Mouse (Mus musculus) embryonic facial prominence, embryonic 10.5 days (tissue): ENCODE measurements at regions not wholly inside any gene's neighbourhood (a gene's known extent, or its start where the extent isn't known, plus 50 kb on each side); places are given as distances from the start of the nearest gene placed in this dataset.
A peak's percentile ranks its signal among the peaks of the same experiment; 100 is the strongest.
"Not testable (repeated sequence)": the region's sequence is repeated elsewhere in the genome, so short reads cannot be mapped to it uniquely, and the experiment has no call there.

Experiments used
- DNase-seq: peaks from one replicate; pipeline ENCODE4 v3.0.0-alpha.2; 2017; ENCODE audit warnings: low spot score
- H3K27ac ChIP-seq: fragments of 300-500 bp; sonication (generic); replicated peaks from 2 replicates; pipeline ENCODE4 v1.5.1; 2016; ENCODE audit warnings: mild to moderate bottlenecking
- H3K27me3 ChIP-seq: fragments of 300-500 bp; sonication (generic); replicated peaks from 2 replicates; pipeline ENCODE4 v1.6.1; 2016; ENCODE audit warnings: low read depth, mild to moderate bottlenecking; ENCODE audit not compliant: poor library complexity, severe bottlenecking
- H3K36me3 ChIP-seq: fragments of 300-500 bp; sonication (generic); replicated peaks from 2 replicates; pipeline ENCODE4 v1.6.1; 2016; ENCODE audit warnings: mild to moderate bottlenecking, moderate library complexity
- H3K4me1 ChIP-seq: fragments of 300-500 bp; sonication (generic); 2 replicates; pipeline ENCODE4 v1.6.1; 2016
- H3K4me3 ChIP-seq: fragments of 300-500 bp; sonication (generic); 2 replicates; pipeline ENCODE4 v1.5.1; 2016; ENCODE audit warnings: mild to moderate bottlenecking, moderate library complexity
- H3K9me3 ChIP-seq: fragments of 300-500 bp; sonication (generic); 2 replicates; pipeline ENCODE4 v1.6.1; 2016; ENCODE audit warnings: mild to moderate bottlenecking
- WGBS: fragments of 180-500 bp; shearing (Covaris S2); methylation state at CpG from one replicate; pipeline ENCODE4 v1.1.7; 2016; 5-methylcytosine and 5-hydroxymethylcytosine counted together

GRCm38 (mm10) chr3:82290373-82290772, 67.5 kb upstream of the Map9 start:
- DNase-seq = no peak
- Histone ChIP-seq H3K36me3 (no peaks in the 10 kb centered on the region), H3K4me1 (no peaks in the 10 kb centered on the region), H3K27ac (no peak overlapping the region), H3K27me3 (no peaks in the 10 kb centered on the region), H3K9me3 (no peaks in the 10 kb centered on the region), H3K4me3 (no peak overlapping the region)
- WGBS = 85% methylated on average over 2 of the region's 2 CpGs

GRCm38 (mm10) chr3:82288996-82289395, 68.8 kb upstream of the Map9 start:
- no peaks in the 10 kb centered on the region for H3K36me3 ChIP-seq
- H3K27me3 ChIP-seq = no peaks in the 10 kb centered on the region
- no peak for DNase-seq
- H3K9me3 ChIP-seq = no peaks in the 10 kb centered on the region
- H3K4me1 ChIP-seq = no peaks in the 10 kb centered on the region
- no peak overlapping the region for H3K27ac ChIP-seq
- WGBS = 87% methylated on average over 6 of the region's 6 CpGs
- no peak overlapping the region for H3K4me3 ChIP-seq

DNA sequence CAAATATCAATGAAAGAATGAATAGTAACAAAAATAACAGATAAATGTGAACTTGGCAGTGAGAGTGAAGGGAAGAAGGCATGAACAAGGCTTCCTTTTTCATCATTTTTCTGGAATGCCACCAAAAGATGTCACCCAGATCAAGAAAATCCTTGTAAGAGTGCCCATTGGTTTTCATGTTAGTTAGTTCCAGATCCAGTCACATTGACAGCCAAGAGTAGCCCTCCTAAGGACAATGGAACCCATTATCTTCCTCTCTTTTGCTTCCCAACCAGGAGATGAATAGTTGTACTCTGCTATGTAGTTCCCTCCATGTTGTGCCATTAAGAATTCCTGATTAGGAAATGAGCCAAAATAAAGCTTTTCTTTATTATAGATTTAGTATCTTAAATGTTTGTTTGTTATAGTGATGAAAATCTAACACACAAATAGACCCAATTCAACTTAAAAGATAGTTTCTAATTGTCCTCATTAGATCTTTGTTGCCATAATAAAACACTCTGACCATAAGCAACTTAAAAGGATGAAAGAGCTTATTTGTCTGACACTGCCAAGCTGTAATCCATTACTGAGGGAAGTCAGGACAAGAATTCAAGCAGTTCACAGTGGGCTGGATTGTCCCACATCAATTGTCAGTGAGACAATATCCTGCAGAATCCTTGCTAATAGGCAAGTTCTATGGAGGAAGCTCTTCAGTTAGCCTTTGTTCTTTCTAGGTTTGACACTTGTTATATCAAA, 80.7 kb upstream of the Map9 start:
- Histone ChIP-seq H3K27ac (no peak overlapping the region), H3K27me3 (no peaks in the 10 kb centered on the region), H3K36me3 (no peaks in the 10 kb centered on the region), H3K4me3 (no peak overlapping the region), H3K9me3 (no peaks in the 10 kb centered on the region), H3K4me1 (peaks cover 11% of the 10 kb centered on the region)
- DNase-seq = no peak

- Histone ChIP-seq H3K9me3 (no peaks in the 10 kb centered on the region), H3K27me3 (no peaks in the 10 kb centered on the region), H3K27ac (no peak overlapping the region), H3K4me1 (peaks cover 11% of the 10 kb centered on the region), H3K36me3 (no peaks in the 10 kb centered on the region), H3K4me3 (no peak overlapping the region)
- WGBS = 81% methylated on average over 4 of the region's 4 CpGs
- DNase-seq = no peak
Observed at GRCm38 (mm10) chr3:82275822-82276203, 82.0 kb upstream of the Map9 start.

DNA sequence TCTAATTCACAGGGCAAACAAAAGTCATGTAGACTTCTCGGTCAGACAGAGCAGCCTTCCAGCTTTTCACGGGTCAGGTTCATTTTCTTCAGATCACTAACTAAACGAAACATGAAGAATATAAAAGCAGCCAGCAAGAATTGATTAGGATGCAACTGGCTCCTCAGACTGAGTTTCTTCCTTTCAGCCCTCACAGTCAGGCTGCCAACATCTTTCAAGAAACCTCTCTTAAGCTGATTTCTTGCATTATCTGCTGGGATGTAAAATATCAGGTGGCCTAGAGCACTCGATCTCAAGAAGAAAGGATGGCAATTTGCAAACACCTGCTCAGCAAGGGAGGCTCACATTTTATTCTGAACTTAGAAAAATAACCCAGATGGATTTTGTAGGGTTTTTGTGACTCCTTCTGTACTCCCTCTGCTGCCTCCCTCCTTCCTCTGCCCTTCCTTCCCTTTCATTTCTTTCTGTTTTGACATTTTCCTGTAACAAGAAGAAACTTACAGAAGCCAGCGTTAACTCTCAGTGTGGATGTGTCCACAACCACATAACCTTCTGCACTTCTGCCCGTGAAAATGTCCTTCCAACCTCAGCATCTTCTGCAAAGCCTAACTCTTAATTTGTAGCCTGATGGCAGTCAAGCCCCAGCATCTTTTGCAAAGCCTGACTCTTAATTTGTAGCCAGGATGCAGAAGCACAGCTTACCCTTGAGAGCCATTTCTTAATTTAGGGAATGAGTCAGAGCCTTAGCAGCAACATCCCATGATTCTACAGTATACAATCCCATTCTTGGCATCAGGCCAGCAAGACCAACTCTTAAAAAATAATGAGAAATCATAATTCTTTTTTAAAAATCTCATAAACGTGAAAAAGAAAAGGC, 82.7 kb upstream of the Map9 start:
- Histone ChIP-seq H3K9me3 (no peaks in the 10 kb centered on the region), H3K36me3 (no peaks in the 10 kb centered on the region), H3K27ac (no peak overlapping the region), H3K27me3 (no peaks in the 10 kb centered on the region), H3K4me1 (peaks cover 11% of the 10 kb centered on the region), H3K4me3 (no peak overlapping the region)
- whole genome bisulfite sequencing = 74% methylated on average over 7 of the region's 7 CpGs
- DNase-seq = no peak

GRCm38 (mm10) chr3:82274196-82274937, 83.5 kb upstream of the Map9 start:
- peaks cover 11% of the 10 kb centered on the region for H3K4me1 ChIP-seq
- H3K4me3 ChIP-seq = no peak overlapping the region
- no peaks in the 10 kb centered on the region for H3K36me3 ChIP-seq
- 58% methylated on average over 6 of the region's 6 CpGs for WGBS
- H3K27me3 ChIP-seq = no peaks in the 10 kb centered on the region
- H3K9me3 ChIP-seq = no peaks in the 10 kb centered on the region
- H3K27ac ChIP-seq = no peak overlapping the region
- DNase-seq = peak; percentile 20

DNA sequence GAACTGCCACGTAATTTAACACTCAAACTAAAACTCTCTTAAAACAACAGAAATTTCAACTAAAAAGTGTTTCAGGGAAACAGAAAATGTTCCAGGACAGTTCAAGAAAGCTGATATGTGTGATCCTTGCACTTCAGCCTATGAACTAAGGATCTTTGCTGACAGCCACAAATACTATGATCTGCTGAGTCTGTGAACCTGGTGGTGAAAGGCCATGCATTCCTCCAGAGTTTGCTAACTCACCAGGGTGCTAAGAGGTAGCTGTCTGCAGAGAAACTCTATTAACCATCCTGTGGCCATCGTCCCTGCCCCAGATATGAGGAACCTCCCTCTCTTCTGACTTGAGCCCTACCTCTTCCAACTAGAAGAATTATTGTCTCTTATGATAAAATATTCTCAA, 84.3 kb upstream of the Map9 start:
- not testable (repeated sequence) for H3K4me3 ChIP-seq, H3K27ac ChIP-seq, DNase-seq, H3K9me3 ChIP-seq, H3K27me3 ChIP-seq, H3K36me3 ChIP-seq
- 83% methylated on average over 2 of the region's 2 CpGs for WGBS
- H3K4me1 ChIP-seq = peaks cover 11% of the 10 kb centered on the region

- Histone ChIP-seq H3K27me3 (no peaks in the 10 kb centered on the region), H3K9me3 (no peaks in the 10 kb centered on the region), H3K27ac (no peak overlapping the region), H3K36me3 (no peaks in the 10 kb centered on the region), H3K4me3 (no peak overlapping the region), H3K4me1 (peaks cover 11% of the 10 kb centered on the region)
- no peak for DNase-seq
- 82% methylated on average over 1 of the region's 1 CpGs for WGBS
Observed at GRCm38 (mm10) chr3:82271965-82272364, 85.9 kb upstream of the Map9 start.

DNA sequence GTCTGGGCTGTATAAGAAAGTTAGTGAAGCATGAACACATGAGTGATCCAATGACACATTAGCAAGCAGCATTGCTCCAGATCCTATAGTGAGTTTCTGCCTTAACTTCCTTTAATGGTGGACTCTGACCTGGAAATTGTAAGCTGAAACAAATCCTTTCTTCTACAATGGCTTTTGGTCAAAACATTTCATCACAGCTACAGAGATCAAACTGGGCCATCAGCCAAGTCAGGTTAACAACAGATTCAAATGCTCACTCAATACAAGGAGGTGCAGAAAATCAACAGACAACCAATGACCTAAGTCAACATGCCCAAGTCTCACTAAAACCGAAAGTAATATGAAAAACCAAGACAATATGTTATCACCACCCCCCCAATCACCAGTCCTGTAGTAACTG, 91.9 kb upstream of the Map9 start:
- Histone ChIP-seq H3K27me3 (no peaks in the 10 kb centered on the region), H3K27ac (no peak overlapping the region), H3K4me3 (no peak overlapping the region), H3K9me3 (no peaks in the 10 kb centered on the region), H3K4me1 (no peaks in the 10 kb centered on the region), H3K36me3 (no peaks in the 10 kb centered on the region)
- 89% methylated on average over 1 of the region's 1 CpGs for WGBS
- DNase-seq = no peak

DNA sequence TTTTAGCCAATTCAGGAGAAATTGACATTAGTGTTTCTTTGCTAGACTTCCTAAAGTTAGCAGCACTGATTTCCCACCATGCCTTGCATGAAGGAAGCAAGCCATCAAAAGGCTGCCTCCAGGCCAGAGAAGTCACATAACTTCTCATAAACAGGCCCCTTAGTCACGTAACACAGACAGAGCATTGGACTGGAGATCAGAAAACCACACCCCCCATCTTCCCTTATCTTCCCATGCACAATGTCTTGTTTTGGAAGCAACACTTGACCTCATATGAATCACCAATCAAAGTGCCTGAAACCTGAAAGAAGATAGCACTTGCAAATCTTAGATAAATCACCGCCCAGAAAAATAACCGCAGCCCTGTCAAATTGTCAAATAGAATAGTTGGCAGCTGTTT, 95.9 kb upstream of the Map9 start:
- WGBS = 89% methylated on average over 3 of the region's 3 CpGs
- no peak overlapping the region for H3K27ac ChIP-seq
- H3K4me3 ChIP-seq = no peak overlapping the region
- no peak for DNase-seq
- H3K4me1 ChIP-seq = no peaks in the 10 kb centered on the region
- H3K27me3 ChIP-seq = no peaks in the 10 kb centered on the region
- no peaks in the 10 kb centered on the region for H3K36me3 ChIP-seq
- no peaks in the 10 kb centered on the region for H3K9me3 ChIP-seq

DNA sequence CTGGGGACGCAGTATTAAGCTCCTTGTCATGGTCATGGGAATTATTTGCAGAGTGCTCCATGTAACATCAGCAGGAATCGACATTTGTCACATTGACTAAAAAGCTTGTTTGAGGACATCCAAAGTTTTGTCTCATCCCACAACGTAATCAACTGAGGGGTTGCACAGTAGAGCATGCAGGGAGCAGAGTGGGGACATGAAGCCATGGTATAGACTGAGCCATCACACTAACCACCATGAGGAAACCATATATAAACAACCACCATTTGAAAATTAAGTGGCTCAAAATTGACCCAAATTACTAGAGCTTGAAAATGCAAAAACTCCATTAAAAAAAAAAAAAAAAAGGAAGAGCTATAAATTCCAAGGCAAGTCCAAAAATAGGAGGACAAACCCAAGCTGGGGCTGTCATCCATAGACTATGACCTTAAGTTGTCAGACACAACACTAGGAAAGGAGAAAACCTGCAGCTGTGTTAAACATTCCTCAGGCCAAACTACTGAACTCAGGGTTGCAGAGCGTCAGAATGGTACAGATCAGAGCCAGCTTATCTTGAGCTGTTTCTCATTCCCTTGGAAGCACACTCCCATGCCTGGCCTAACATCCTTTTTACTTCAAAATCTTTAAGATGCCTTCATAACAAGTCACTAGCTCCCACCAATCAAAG, 97.7 kb upstream of the Map9 start:
- 89% methylated on average over 4 of the region's 4 CpGs for WGBS
- no peaks in the 10 kb centered on the region for H3K9me3 ChIP-seq
- no peaks in the 10 kb centered on the region for H3K4me1 ChIP-seq
- H3K4me3 ChIP-seq = no peak overlapping the region
- no peaks in the 10 kb centered on the region for H3K27me3 ChIP-seq
- H3K36me3 ChIP-seq = no peaks in the 10 kb centered on the region
- H3K27ac ChIP-seq = no peak overlapping the region
- no peak for DNase-seq

- no peaks in the 10 kb centered on the region for H3K36me3 ChIP-seq
- no peaks in the 10 kb centered on the region for H3K9me3 ChIP-seq
- no peak for DNase-seq
- H3K27me3 ChIP-seq = no peaks in the 10 kb centered on the region
- H3K4me1 ChIP-seq = peaks cover 10% of the 10 kb centered on the region
- no peak overlapping the region for H3K27ac ChIP-seq
- no peak overlapping the region for H3K4me3 ChIP-seq
- WGBS = 70% methylated on average over 3 of the region's 3 CpGs
Observed at GRCm38 (mm10) chr3:82250796-82251261, 105.2 kb upstream of the Gucy1a1 start.
